Mouse (Mus musculus) megakaryocyte, embryonic 14.5 days (primary cell): ENCODE data around the gene Dapk2. TPM values are rescaled to one million over a fixed set of nuclear protein-coding genes. Genes with fewer than 3 reads are reported as not detected.

Source experiments
- H3K27me3 ChIP-seq: replicated peaks from 2 replicates; pipeline ENCODE3; 2012; ENCODE audit warnings: inconsistent platforms
- H3K36me3 ChIP-seq: replicated peaks from 2 replicates; pipeline ENCODE3; 2012; ENCODE audit warnings: low read length, inconsistent platforms, mixed read lengths
- H3K4me1 ChIP-seq: 2 replicates; pipeline ENCODE4 v1.6.1; 2012; ENCODE audit warnings: inconsistent platforms
- H3K4me3 ChIP-seq: replicated peaks from 2 replicates; pipeline ENCODE3; 2012; ENCODE audit warnings: moderate library complexity, mild to moderate bottlenecking, inconsistent platforms
- H3K9me3 ChIP-seq: 2 replicates; pipeline ENCODE4 v1.6.1; 2012; ENCODE audit warnings: inconsistent platforms
- FLI1 ChIP-seq: IDR thresholded peaks from 2 replicates; pipeline ENCODE4 v1.6.1; 2012; ENCODE audit warnings: low read length, inconsistent platforms, mixed read lengths
- GATA1 ChIP-seq: IDR thresholded peaks from 3 replicates; pipeline ENCODE4 v1.6.1; 2012; ENCODE audit warnings: mixed read lengths, low read length, inconsistent platforms, borderline replicate concordance
- polyA plus RNA-seq: library from polyadenylated mRNA; stranded (reverse); fragments of >175 nt; gene quantifications from 2 replicates; pipeline ENCODE4 v1.2.3, GENCODE M21; 2012; ENCODE audit warnings: low replicate concordance; ENCODE audit not compliant: insufficient read depth

Gene Dapk2
- polyA plus RNA-seq, 1 experiment: 1.2 TPM

GRCm38 (mm10) chr9:66162995-66163394 lies 5.0 kb downstream of the Dapk2 start:
- Histone ChIP-seq H3K4me1 (peaks cover 42% of the 10 kb centered on the region), H3K36me3 (no peaks in the 10 kb centered on the region), H3K9me3 (peaks cover 21% of the 10 kb centered on the region), H3K4me3 (no peak overlapping the region), H3K27me3 (peaks cover 52% of the 10 kb centered on the region)
- no peak for TF ChIP-seq GATA1

GRCm38 (mm10) chr9:66167222-66167621 lies 9.2 kb downstream of the Dapk2 start:
- Histone ChIP-seq H3K27me3 (peaks cover 12% of the 10 kb centered on the region), H3K4me3 (no peak overlapping the region), H3K9me3 (no peaks in the 10 kb centered on the region), H3K4me1 (peaks cover 41% of the 10 kb centered on the region), H3K36me3 (no peaks in the 10 kb centered on the region)
- TF ChIP-seq GATA1: no peak
- TF ChIP-seq FLI1: no peak

GRCm38 (mm10) chr9:66168233-66168632 lies 10.2 kb downstream of the Dapk2 start:
- H3K4me1 ChIP-seq: peaks cover 34% of the 10 kb centered on the region
- H3K4me3 ChIP-seq: no peak overlapping the region
- TF ChIP-seq FLI1 (no peak), GATA1 (no peak)
- H3K9me3 ChIP-seq: no peaks in the 10 kb centered on the region
- H3K36me3 ChIP-seq: no peaks in the 10 kb centered on the region
- peaks cover 4% of the 10 kb centered on the region for H3K27me3 ChIP-seq

GRCm38 (mm10) chr9:66170506-66170905 lies 12.5 kb downstream of the Dapk2 start:
- H3K36me3 ChIP-seq: no peaks in the 10 kb centered on the region
- no peak for TF ChIP-seq GATA1
- no peak for TF ChIP-seq FLI1

GRCm38 (mm10) chr9:66171275-66171921 lies 13.4 kb downstream of the Dapk2 start:
- no peak for TF ChIP-seq GATA1
- H3K9me3 ChIP-seq: no peaks in the 10 kb centered on the region
- peaks cover 37% of the 10 kb centered on the region for H3K4me1 ChIP-seq
- H3K27me3 ChIP-seq: peaks cover 1% of the 10 kb centered on the region
- H3K4me3 ChIP-seq: no peak overlapping the region
- H3K36me3 ChIP-seq: no peaks in the 10 kb centered on the region

More at GRCm38 (mm10) chr9:66170506-66170905, 12.5 kb downstream of the Dapk2 start:
- H3K4me3 ChIP-seq: no peak overlapping the region
- H3K4me1 ChIP-seq: peaks cover 43% of the 10 kb centered on the region
- peaks cover 3% of the 10 kb centered on the region for H3K27me3 ChIP-seq
- H3K9me3 ChIP-seq: no peaks in the 10 kb centered on the region

- Histone ChIP-seq H3K4me1 (peaks cover 31% of the 10 kb centered on the region), H3K9me3 (no peaks in the 10 kb centered on the region), H3K4me3 (no peak overlapping the region), H3K27me3 (peaks cover 6% of the 10 kb centered on the region), H3K36me3 (no peaks in the 10 kb centered on the region)
- TF ChIP-seq GATA1 (no peak), FLI1 (no peak)
Measured at GRCm38 (mm10) chr9:66173316-66173855, 15.4 kb downstream of the Dapk2 start.

- TF ChIP-seq GATA1 (no peak), FLI1 (no peak)
- Histone ChIP-seq H3K4me1 (peaks cover 27% of the 10 kb centered on the region), H3K27me3 (peaks cover 8% of the 10 kb centered on the region), H3K9me3 (no peaks in the 10 kb centered on the region), H3K4me3 (no peak overlapping the region), H3K36me3 (no peaks in the 10 kb centered on the region)
Measured at GRCm38 (mm10) chr9:66174985-66175384, 17.0 kb downstream of the Dapk2 start.

- Histone ChIP-seq H3K4me3 (no peak overlapping the region), H3K9me3 (no peaks in the 10 kb centered on the region), H3K4me1 (peaks cover 50% of the 10 kb centered on the region), H3K36me3 (no peaks in the 10 kb centered on the region), H3K27me3 (peaks cover 10% of the 10 kb centered on the region)
- TF ChIP-seq FLI1 (no peak), GATA1 (no peak)
Measured at GRCm38 (mm10) chr9:66177975-66178374, 20.0 kb downstream of the Dapk2 start.

GRCm38 (mm10) chr9:66179795-66180194 lies 21.8 kb downstream of the Dapk2 start:
- no peaks in the 10 kb centered on the region for H3K9me3 ChIP-seq
- no peak for TF ChIP-seq FLI1
- no peak for TF ChIP-seq GATA1
- no peaks in the 10 kb centered on the region for H3K36me3 ChIP-seq
- H3K4me3 ChIP-seq: no peak overlapping the region
- peaks cover 16% of the 10 kb centered on the region for H3K27me3 ChIP-seq
- peaks cover 48% of the 10 kb centered on the region for H3K4me1 ChIP-seq

GRCm38 (mm10) chr9:66181126-66181825 lies 23.3 kb downstream of the Dapk2 start:
- Histone ChIP-seq H3K9me3 (no peaks in the 10 kb centered on the region), H3K36me3 (no peaks in the 10 kb centered on the region), H3K4me3 (peak overlapping the region; percentile 6), H3K4me1 (peaks cover 41% of the 10 kb centered on the region), H3K27me3 (peaks cover 16% of the 10 kb centered on the region)
- no peak for TF ChIP-seq GATA1
